Mouse (Mus musculus): ENCODE measurements around the gene Crtc1. TPM values are rescaled to one million over a fixed set of nuclear protein-coding genes. Genes with fewer than 3 reads are reported as not detected.

Gene Crtc1
- polyA plus RNA-seq, 1 experiment from 2014 or later = 23.0 TPM

DNA sequence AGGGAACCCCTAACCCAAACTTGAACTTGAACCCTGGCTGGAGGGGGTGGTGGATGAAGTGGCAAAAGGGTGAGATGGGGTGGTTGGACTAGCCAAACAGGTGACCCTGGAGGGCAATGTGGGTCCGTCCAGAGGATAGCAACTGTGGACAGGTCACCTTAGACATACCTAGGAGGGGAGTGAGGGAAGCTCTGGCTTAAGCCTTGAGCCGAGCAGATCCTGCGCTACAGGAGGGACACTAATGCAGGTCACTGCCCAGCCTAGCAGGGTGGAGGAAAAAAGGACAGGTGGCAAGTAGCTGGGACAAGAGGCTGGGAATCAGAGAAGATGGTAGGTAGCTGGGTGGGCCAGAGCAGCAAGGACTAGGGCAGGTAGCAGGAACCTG is 87.4 kb downstream of the Crtc1 start:
- peaks cover 27% of the 10 kb centered on the region for H3K4me1 ChIP-seq (ENCODE audit: control insufficient read depth, insufficient read depth, low read length)
- H3K9ac ChIP-seq (replicated peaks; ENCODE audit: low read depth, low read length) = peak overlapping the region; percentile 81
- peak overlapping the region; percentile 95 for H3K4me3 ChIP-seq (ENCODE audit: low read depth, low read length)
- WGBS = 13% methylated on average over 3 of the region's 3 CpGs
- H3K9me3 ChIP-seq (ENCODE audit: control insufficient read depth, low read depth, low read length) = no peaks in the 10 kb centered on the region
- H3K27me3 ChIP-seq (ENCODE audit: control insufficient read depth, insufficient read depth, low read length) = no peaks in the 10 kb centered on the region
- ATAC-seq (ENCODE audit: insufficient number of reproducible peaks, insufficient read depth, low FRiP score, low read depth) = no peak
- H3K36me3 ChIP-seq (ENCODE audit: control insufficient read depth, insufficient read depth, low read length) = peaks cover 6% of the 10 kb centered on the region; the same call in 1 of the 2 replicates
- H3K27ac ChIP-seq (ENCODE audit: low read length) = 0 out of 2 replicates have a peak overlapping the region, but pooled peaks have one; percentile 15
- H3K4me2 ChIP-seq (replicated peaks; ENCODE audit: low read depth, low read length) = peak overlapping the region; percentile 100

DNA sequence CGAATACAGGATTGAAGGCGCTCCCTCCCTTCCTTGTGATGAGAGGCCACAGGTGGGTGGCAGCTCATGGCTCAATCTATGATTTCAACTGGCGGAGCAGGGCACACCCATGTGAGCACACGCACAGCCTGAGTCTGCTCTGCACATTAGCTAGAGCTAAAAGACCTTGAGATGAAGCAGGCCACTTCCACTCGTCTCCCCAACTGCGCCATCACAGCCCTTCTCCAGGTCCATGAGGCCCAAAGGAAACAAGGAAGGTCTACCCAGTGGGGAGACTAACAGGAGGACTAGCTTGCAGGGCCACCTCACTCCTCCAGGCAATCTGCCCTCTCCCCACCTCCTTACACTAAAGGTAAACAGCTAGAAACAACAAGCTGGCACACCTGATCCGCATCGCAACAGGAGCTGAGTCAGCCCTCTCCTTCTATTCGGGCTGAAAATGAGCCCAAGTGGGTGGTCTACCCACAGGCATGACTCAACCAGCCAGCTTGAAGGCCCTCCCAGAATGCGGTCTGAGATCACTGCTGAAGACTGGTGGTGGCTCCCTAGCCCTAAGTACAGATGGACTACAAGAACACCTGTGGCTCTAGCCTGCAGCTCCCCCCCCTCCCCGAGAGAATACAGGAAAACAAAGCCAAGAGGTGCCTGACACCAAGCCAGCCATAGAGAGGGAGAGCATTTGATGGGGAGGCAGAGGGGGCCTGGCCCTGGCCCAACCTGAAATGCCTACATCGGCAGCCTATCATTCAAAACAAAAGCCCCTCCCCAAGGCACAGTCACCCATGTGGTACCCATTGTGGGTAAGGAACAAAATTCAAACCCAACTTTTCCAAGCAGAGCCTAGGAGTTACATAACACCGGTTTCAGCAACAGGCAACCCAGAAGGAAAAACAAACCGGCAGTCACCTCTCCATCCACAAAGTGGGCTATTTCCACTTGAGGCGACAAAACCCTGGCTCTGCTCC is 88.1 kb downstream of the Crtc1 start:
- ATAC-seq (ENCODE audit: insufficient number of reproducible peaks, insufficient read depth, low FRiP score, low read depth) = no peak
- Histone ChIP-seq H3K27me3 (ENCODE audit: control insufficient read depth, insufficient read depth, low read length) (no peaks in the 10 kb centered on the region), H3K27ac (ENCODE audit: low read length) (peak overlapping the region; percentile 15; the same call in 1 of the 2 replicates), H3K4me1 (ENCODE audit: control insufficient read depth, insufficient read depth, low read length) (peaks cover 27% of the 10 kb centered on the region), H3K9me3 (ENCODE audit: control insufficient read depth, low read depth, low read length) (no peaks in the 10 kb centered on the region), H3K36me3 (ENCODE audit: control insufficient read depth, insufficient read depth, low read length) (peaks cover 10% of the 10 kb centered on the region; the same call in 1 of the 2 replicates), H3K9ac (replicated peaks; ENCODE audit: low read depth, low read length) (peak overlapping the region; percentile 81), H3K4me3 (ENCODE audit: low read depth, low read length) (peak overlapping the region; percentile 95), H3K4me2 (replicated peaks; ENCODE audit: low read depth, low read length) (peak overlapping the region; percentile 100)
- WGBS = 38% methylated on average over 15 of the region's 15 CpGs

DNA sequence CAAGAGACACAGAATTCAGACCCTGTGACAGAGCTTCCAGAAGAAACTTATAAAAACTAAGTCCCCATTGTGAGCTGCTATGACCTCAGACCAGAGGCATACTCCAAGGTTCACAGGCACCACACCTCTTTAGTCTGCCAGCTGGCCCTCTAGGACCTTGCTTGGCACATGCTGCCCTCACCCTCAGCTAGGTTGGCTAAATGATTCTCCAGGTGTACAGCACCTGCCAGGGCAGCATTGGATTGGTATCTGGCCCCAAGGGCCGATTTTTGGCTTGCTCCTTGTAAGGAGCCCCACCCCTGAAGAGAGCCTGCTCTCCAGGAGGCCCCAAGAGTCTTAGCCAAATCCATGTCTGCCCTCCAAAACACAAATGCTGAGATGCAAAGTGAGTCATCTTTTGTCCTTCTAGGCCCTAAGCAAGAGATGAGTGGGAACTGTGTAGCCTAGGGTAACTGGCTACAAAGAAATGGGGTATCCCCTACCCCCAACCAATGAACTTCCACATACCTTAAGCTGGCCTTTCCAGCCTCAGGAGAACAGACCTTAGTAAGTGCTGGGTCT is 91.4 kb downstream of the Crtc1 start:
- H3K9ac ChIP-seq (replicated peaks; ENCODE audit: low read depth, low read length) = no peak overlapping the region
- no peaks in the 10 kb centered on the region for H3K27me3 ChIP-seq (ENCODE audit: control insufficient read depth, insufficient read depth, low read length)
- WGBS = 77% methylated on average over 1 of the region's 1 CpGs
- no peak overlapping the region for H3K4me3 ChIP-seq (ENCODE audit: low read depth, low read length)
- peaks cover 16% of the 10 kb centered on the region for H3K36me3 ChIP-seq (ENCODE audit: control insufficient read depth, insufficient read depth, low read length)
- H3K4me2 ChIP-seq (replicated peaks; ENCODE audit: low read depth, low read length) = no peak overlapping the region
- H3K4me1 ChIP-seq (ENCODE audit: control insufficient read depth, insufficient read depth, low read length) = peaks cover 21% of the 10 kb centered on the region
- H3K27ac ChIP-seq (ENCODE audit: low read length) = no peak overlapping the region
- ATAC-seq (ENCODE audit: insufficient number of reproducible peaks, insufficient read depth, low FRiP score, low read depth) = no peak
- no peaks in the 10 kb centered on the region for H3K9me3 ChIP-seq (ENCODE audit: control insufficient read depth, low read depth, low read length)

DNA sequence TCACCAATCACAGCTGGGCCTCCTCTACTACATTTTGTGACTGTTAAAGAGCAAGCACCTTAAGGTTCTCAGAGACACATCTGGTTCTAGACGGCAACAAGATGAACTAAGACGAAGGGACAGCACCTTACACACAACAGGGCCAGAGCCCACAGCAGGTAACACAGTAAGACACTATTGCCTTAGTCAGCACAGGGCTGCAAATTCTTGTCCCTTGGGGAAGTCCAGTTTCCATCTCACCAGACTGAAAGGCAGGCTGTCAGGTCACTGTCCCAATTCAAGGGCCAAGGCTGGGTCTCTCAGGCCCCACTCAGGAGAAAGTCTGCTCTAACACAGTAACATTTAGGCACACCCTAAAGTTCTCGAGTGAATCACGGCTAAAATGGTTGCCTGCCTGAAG is 91.9 kb downstream of the Crtc1 start:
- Histone ChIP-seq H3K4me1 (ENCODE audit: control insufficient read depth, insufficient read depth, low read length) (peaks cover 21% of the 10 kb centered on the region), H3K27me3 (ENCODE audit: control insufficient read depth, insufficient read depth, low read length) (no peaks in the 10 kb centered on the region), H3K9me3 (ENCODE audit: control insufficient read depth, low read depth, low read length) (no peaks in the 10 kb centered on the region), H3K4me2 (replicated peaks; ENCODE audit: low read depth, low read length) (no peak overlapping the region), H3K4me3 (ENCODE audit: low read depth, low read length) (no peak overlapping the region), H3K9ac (replicated peaks; ENCODE audit: low read depth, low read length) (no peak overlapping the region), H3K36me3 (ENCODE audit: control insufficient read depth, insufficient read depth, low read length) (peaks cover 19% of the 10 kb centered on the region), H3K27ac (ENCODE audit: low read length) (no peak overlapping the region)
- 82% methylated on average over 4 of the region's 4 CpGs for WGBS
- no peak for ATAC-seq (ENCODE audit: insufficient number of reproducible peaks, insufficient read depth, low FRiP score, low read depth)

GRCm38 (mm10) chr8:70344279-70344678 is 95.1 kb downstream of the Crtc1 start:
- no peak overlapping the region for H3K27ac ChIP-seq (ENCODE audit: low read length)
- H3K27me3 ChIP-seq (ENCODE audit: control insufficient read depth, insufficient read depth, low read length) = no peaks in the 10 kb centered on the region
- peaks cover 42% of the 10 kb centered on the region for H3K36me3 ChIP-seq (ENCODE audit: control insufficient read depth, insufficient read depth, low read length)
- no peaks in the 10 kb centered on the region for H3K9me3 ChIP-seq (ENCODE audit: control insufficient read depth, low read depth, low read length)
- H3K4me2 ChIP-seq (replicated peaks; ENCODE audit: low read depth, low read length) = no peak overlapping the region
- WGBS = 87% methylated on average over 2 of the region's 2 CpGs
- no peaks in the 10 kb centered on the region for H3K4me1 ChIP-seq (ENCODE audit: control insufficient read depth, insufficient read depth, low read length)
- no peak overlapping the region for H3K4me3 ChIP-seq (ENCODE audit: low read depth, low read length)
- ATAC-seq (ENCODE audit: insufficient number of reproducible peaks, insufficient read depth, low FRiP score, low read depth) = no peak
- no peak overlapping the region for H3K9ac ChIP-seq (replicated peaks; ENCODE audit: low read depth, low read length)

- Histone ChIP-seq H3K36me3 (ENCODE audit: control insufficient read depth, insufficient read depth, low read length) (peaks cover 48% of the 10 kb centered on the region), H3K4me1 (ENCODE audit: control insufficient read depth, insufficient read depth, low read length) (no peaks in the 10 kb centered on the region), H3K9me3 (ENCODE audit: control insufficient read depth, low read depth, low read length) (no peaks in the 10 kb centered on the region), H3K4me2 (replicated peaks; ENCODE audit: low read depth, low read length) (no peak overlapping the region), H3K4me3 (ENCODE audit: low read depth, low read length) (no peak overlapping the region), H3K27ac (ENCODE audit: low read length) (no peak overlapping the region), H3K9ac (replicated peaks; ENCODE audit: low read depth, low read length) (no peak overlapping the region), H3K27me3 (ENCODE audit: control insufficient read depth, insufficient read depth, low read length) (no peaks in the 10 kb centered on the region)
- no peak for ATAC-seq (ENCODE audit: insufficient number of reproducible peaks, insufficient read depth, low FRiP score, low read depth)
- 53% methylated on average over 6 of the region's 6 CpGs for WGBS
Measured at GRCm38 (mm10) chr8:70343696-70344095, 95.7 kb downstream of the Crtc1 start.

GRCm38 (mm10) chr8:70343076-70343475 is 96.3 kb downstream of the Crtc1 start:
- Histone ChIP-seq H3K4me3 (ENCODE audit: low read depth, low read length) (no peak overlapping the region), H3K36me3 (ENCODE audit: control insufficient read depth, insufficient read depth, low read length) (peaks cover 54% of the 10 kb centered on the region), H3K9ac (replicated peaks; ENCODE audit: low read depth, low read length) (no peak overlapping the region), H3K4me1 (ENCODE audit: control insufficient read depth, insufficient read depth, low read length) (no peaks in the 10 kb centered on the region), H3K27me3 (ENCODE audit: control insufficient read depth, insufficient read depth, low read length) (no peaks in the 10 kb centered on the region), H3K4me2 (replicated peaks; ENCODE audit: low read depth, low read length) (no peak overlapping the region), H3K9me3 (ENCODE audit: control insufficient read depth, low read depth, low read length) (no peaks in the 10 kb centered on the region), H3K27ac (ENCODE audit: low read length) (no peak overlapping the region)
- 59% methylated on average over 7 of the region's 7 CpGs for WGBS
- no peak for ATAC-seq (ENCODE audit: insufficient number of reproducible peaks, insufficient read depth, low FRiP score, low read depth)

DNA sequence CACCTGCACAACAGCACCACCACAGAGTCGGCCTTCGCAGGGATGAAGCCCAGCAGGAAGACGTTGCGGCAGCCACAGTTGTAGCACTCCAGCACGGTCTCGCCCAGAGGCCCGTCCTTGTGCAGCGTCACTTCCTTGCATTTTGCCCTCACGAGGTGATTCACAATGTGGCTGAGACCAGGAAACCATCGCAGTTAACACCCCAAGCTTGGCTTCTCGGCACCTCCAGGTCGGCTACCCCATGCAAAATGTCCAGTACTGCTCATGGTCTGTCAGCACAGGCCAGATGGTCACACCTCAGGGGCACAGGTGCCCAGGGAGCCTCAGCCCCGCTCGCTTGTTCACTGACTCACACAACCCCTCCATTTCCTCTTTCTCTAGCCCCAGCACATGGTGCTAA is 97.4 kb downstream of the Crtc1 start:
- WGBS = 92% methylated on average over 14 of the region's 14 CpGs
- no peak overlapping the region for H3K9ac ChIP-seq (replicated peaks; ENCODE audit: low read depth, low read length)

More for the DNA sequence above, 97.4 kb downstream of the Crtc1 start:
- Histone ChIP-seq H3K4me2 (replicated peaks; ENCODE audit: low read depth, low read length) (no peak overlapping the region), H3K36me3 (ENCODE audit: control insufficient read depth, insufficient read depth, low read length) (peaks cover 65% of the 10 kb centered on the region), H3K4me1 (ENCODE audit: control insufficient read depth, insufficient read depth, low read length) (no peaks in the 10 kb centered on the region), H3K4me3 (ENCODE audit: low read depth, low read length) (no peak overlapping the region), H3K9me3 (ENCODE audit: control insufficient read depth, low read depth, low read length) (no peaks in the 10 kb centered on the region), H3K27ac (ENCODE audit: low read length) (no peak overlapping the region), H3K27me3 (ENCODE audit: control insufficient read depth, insufficient read depth, low read length) (no peaks in the 10 kb centered on the region)
- ATAC-seq (ENCODE audit: insufficient number of reproducible peaks, insufficient read depth, low FRiP score, low read depth) = no peak
